Mouse (Mus musculus): ENCODE measurements around the gene Bmp8b. TPM values are rescaled to one million over a fixed set of nuclear protein-coding genes. Genes with fewer than 3 reads are reported as not detected.

Gene Bmp8b
- polyA plus RNA-seq, 1 experiment from 2014 or later, result 0.25 TPM

Other genes starting within 250 kb of the Bmp8b start
- gene Cap1, start 219.1 kb upstream of the Bmp8b start, polyA plus RNA-seq (2014; fragmentation: Nextera tagmentation; extraction: Ambion mirVana), result 52.2 and 72.8 TPM in 2 replicates
- gene Mfsd2a, start 144.0 kb upstream of the Bmp8b start, polyA plus RNA-seq (2014; fragmentation: Nextera tagmentation; extraction: Ambion mirVana), result 31.2 and 33.4 TPM in 2 replicates
- gene Mycl, start 109.5 kb upstream of the Bmp8b start, polyA plus RNA-seq (2014; fragmentation: Nextera tagmentation; extraction: Ambion mirVana), result 87.7 and 112 TPM in 2 replicates
- 27.0 and 29.1 TPM in 2 replicates for gene Trit1, start 88.6 kb upstream of the Bmp8b start, polyA plus RNA-seq (2014; fragmentation: Nextera tagmentation; extraction: Ambion mirVana)
- gene Oxct2b, start 11.1 kb downstream of the Bmp8b start, polyA plus RNA-seq (2014; fragmentation: Nextera tagmentation; extraction: Ambion mirVana), result 0.30 and 0.55 TPM in 2 replicates
- 61.7 and 65.7 TPM in 2 replicates for gene Ppie, start 34.8 kb downstream of the Bmp8b start, polyA plus RNA-seq (2014; fragmentation: Nextera tagmentation; extraction: Ambion mirVana)
- 35.4 and 43.3 TPM in 2 replicates for gene Hpcal4, start 78.1 kb downstream of the Bmp8b start, polyA plus RNA-seq (2014; fragmentation: Nextera tagmentation; extraction: Ambion mirVana)
- not detected in 2 replicates for gene Nt5c1a, start 96.3 kb downstream of the Bmp8b start, polyA plus RNA-seq (2014; fragmentation: Nextera tagmentation; extraction: Ambion mirVana)
- 3.0 and 7.3 TPM in 2 replicates for gene Heyl, start 128.4 kb downstream of the Bmp8b start, polyA plus RNA-seq (2014; fragmentation: Nextera tagmentation; extraction: Ambion mirVana)
- 31.3 and 33.6 TPM in 2 replicates for gene Pabpc4, start 157.2 kb downstream of the Bmp8b start, polyA plus RNA-seq (2014; fragmentation: Nextera tagmentation; extraction: Ambion mirVana)
- 0.16 TPM in 1 of 2 replicates, not detected in the other for gene Oxct2a, start 218.5 kb downstream of the Bmp8b start, polyA plus RNA-seq (2014; fragmentation: Nextera tagmentation; extraction: Ambion mirVana)
- gene Bmp8a, start 238.1 kb downstream of the Bmp8b start, polyA plus RNA-seq (2014; fragmentation: Nextera tagmentation; extraction: Ambion mirVana), result 0.11 TPM in 1 of 2 replicates, not detected in the other

All from midbrain, embryonic 14.5 days (tissue).